Mouse (Mus musculus) skeletal muscle tissue, adult 2 months (tissue): ENCODE measurements around the gene Fancd2os.

ENCODE experiments used
- DNase-seq: peaks from one replicate; pipeline ENCODE4 v3.0.0-alpha.2; 2012; ENCODE audit warnings: low read depth, low spot score

The Fancd2os gene

GRCm38 (mm10) chr6:113600543-113601139 lies at the start of gene Fancd2os:
Gene Fancd2os, minus strand, starts transcription at chr6:113600715.
- no peak for DNase-seq

- no peak for DNase-seq
Observed at GRCm38 (mm10) chr6:113650197-113650640, 49.7 kb upstream of the Fancd2os start.

DNA sequence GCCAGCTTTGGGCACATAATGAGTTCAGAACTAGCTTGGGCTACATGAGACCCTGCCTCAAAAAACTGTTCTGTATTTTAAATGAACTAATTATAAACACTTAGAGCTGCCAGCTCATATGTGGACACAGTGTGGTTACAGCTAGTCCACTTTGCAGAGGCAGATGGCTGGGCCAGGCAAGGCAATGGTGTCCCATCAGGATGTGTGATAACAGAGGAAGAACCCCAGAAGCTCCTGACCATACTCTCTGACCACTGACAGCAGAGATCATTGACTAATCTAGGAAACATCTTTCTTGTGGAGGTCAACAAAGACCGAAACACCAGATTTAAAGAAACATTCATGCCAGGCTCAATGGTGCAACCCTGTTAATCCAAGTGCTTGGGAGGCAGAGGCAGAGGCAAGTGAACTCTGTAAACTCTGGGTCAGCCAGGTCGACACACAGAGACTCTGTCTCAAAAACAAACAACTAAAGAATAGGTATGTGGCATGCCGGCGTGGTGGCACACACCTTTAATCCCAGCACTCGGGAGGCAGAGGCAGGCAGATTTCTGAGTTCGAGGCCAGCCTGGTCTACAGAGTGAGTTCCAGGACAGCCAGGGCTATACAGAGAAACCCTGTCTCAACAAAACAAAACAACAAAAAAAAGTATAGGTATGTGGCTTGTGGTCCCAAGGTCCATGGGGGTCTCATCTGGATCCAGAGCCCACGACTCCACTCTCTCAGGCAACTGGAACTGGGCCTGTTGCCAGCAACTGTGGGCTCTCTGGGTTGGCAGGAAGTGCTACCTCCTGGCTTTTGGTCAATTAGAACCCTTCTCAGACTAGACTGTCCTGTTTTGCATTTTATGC lies 49.1 kb upstream of the Fancd2os start:
- DNase-seq = no peak

DNA sequence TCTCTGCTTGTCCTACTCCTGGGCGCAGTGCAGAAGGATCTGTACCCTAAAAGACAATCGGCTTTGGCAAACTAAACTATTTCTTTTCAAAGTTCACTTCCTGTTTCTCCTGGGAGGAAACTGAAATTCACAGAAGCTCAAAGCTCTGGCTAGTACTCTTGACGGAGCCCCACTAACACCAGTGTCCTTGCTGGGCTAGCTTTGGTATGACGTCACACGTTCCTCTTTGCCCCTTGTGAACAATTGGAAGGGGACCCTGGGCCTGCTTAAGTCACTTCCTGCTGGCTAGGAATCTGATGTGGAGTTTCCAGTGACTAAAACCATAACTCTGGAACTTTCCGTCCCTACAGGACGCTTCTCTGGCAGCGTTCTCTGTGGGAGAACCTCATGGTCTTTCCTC lies 44.3 kb upstream of the Fancd2os start:
- DNase-seq = peak; percentile 74

- DNase-seq = no peak
Observed at GRCm38 (mm10) chr6:113643967-113644366, 43.5 kb upstream of the Fancd2os start.

DNA sequence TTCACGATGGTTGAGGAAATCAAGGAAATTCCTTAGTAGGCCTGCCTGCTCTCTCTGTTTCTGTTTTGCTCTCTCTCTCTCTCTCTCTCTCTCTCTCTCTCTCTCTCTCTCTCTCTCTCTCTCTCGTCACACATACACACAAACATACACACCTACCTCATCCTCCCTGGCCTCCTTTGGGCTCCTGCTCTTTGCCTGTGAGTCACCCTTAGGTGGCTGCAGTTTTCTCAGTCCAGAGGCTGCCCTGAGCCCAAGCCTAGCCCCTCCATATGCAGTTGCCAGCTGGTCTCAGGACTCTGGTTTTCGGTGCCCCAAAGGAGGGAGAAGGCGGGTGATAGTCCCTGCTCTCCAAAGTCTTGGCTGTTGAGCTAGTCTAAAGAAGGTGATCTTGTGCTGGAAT lies 42.5 kb upstream of the Fancd2os start:
- DNase-seq = no peak

DNA sequence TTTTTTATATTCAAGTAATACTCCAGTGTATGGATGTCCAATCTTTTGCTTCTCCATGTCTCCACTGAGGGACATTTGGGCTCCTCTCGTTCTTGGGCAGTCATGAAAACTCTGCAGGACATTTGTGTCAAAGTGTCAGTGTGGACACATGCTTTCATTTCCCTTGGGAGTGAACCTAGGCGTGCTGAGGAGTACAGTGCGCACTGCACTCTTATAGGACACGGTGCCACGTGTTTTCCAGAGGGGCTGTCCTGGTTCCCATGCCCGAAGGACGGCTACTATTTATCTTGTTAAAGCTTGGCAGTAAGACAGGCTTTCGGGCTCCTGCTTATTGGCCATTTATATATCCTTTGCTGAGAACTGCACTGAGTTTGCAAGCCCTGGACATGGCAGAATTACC lies 42.1 kb upstream of the Fancd2os start:
- no peak for DNase-seq

DNA sequence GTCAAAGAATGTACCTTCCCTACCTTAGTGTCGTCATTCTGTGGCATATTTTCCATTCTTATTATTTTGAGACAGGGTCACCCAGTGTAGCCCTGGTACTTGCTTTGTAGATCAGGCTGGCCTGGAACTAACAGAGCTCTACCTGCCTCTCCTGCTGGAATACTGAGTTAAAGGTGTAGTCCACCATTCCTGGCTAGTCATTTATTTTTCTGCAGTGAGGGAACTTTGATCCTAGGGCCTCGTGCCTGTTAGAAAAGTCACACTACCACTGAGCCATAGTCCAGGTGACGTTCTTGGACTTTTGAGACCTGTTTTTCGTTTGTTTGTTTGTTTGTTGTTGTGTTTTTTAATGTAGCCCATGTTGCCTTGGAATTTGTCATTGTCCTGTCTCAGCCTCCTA lies 38.7 kb upstream of the Fancd2os start:
- DNase-seq = no peak

DNA sequence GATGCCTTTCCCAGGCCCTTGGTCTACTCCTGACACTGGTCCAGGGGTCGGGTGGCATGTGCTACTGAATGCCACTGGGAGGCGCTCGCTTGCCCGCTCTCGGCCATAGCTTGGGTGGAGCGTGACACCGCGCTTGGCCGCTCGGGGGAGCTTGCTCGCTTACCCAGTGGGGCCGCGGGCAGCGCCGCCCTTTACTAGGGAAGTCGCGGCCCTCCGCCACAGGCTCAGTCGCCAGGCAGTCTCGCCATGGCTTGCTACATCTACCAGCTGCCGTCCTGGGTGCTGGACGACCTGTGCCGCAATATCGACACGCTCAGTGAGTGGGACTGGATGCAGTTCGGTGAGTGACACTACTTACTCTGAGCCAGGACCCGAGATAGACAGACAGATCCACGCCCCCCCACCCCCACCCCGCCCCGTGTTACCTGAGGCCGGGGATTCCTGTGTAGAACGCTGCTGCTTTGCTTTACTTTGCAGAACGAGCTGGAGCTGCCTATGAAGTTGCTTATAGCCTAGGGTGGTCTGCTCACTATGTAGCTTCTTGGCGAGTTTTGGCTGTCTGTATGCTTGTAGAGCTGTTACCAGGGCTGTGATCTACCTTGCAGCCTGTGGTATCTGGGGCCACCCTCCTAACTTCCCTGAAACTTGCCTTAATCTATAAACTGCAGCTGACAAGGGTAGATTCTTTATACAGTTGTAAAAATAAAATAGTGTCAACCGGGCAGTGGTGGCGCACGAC lies 38.0 kb upstream of the Fancd2os start, which contains the start of gene Irak2:
Irak2 (plus strand) TSS at position 166 of the 739 bp plus-strand sequence.
- peak; percentile 91 for DNase-seq

- DNase-seq = no peak
Observed at GRCm38 (mm10) chr6:113632863-113633262, 32.3 kb upstream of the Fancd2os start.

GRCm38 (mm10) chr6:113630322-113630721 lies 29.8 kb upstream of the Fancd2os start:
- DNase-seq = no peak

- DNase-seq = no peak
Observed at GRCm38 (mm10) chr6:113624989-113625770, 24.7 kb upstream of the Fancd2os start.

DNA sequence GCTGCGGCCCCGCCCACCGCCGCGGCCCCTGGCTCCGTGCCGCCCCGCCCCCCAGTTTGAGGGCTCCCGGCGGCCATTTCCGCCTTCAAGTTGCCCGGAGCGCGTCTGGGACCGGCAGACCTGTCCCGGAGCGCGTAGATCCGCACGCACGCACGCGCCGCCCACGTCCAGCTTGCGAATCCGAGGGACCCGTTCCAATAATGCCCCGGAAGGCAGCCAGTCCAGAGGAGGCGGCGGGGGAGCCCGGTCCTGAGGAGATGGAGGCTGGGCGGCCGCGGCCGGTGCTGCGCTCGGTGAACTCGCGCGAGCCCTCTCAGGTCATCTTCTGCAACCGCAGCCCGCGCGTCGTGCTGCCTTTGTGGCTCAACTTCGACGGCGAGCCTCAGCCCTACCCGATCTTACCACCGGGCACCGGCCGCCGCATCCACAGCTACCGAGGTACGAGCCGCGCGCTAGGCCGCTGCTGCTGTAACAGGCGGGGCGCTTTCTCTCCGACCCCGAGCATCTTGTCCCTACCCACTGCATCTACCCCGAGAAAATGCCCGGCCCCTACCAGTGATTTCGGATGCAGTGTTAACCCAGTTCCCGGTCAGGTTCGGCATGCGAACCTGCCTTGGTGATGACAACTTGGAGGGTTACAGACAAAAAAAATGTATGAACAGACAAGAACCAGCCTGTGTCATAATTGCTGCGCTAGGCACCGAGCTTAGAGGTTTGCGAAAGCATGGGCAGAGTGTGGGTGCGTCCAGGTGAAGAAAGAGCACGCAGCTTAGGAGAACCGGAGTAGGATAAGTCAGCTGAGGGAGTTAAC lies 23.6 kb upstream of the Fancd2os start, which contains the start of gene Vhl:
Vhl (plus strand) TSS at position 19 of the 811 bp plus-strand sequence.
- DNase-seq = peak; percentile 88

DNA sequence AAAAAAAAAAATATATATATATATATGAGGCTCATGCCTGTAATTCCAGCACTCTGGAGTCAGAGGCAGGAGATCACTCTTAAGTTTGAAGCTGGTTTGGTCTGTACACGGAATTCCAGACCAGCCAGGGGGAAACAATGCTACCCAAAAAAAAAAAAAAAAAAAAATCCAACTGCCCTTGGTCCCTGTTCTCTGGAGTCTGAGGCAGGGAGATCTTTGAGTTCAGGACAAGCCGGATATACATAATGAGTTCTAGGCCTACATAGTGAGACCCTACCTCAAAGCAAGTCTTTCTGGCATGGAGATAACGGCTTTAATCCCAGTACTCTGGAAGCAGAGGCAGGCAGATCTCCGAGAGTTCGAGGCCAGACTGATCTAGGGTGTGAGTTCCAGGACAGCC lies 22.9 kb upstream of the Fancd2os start:
- no peak for DNase-seq

GRCm38 (mm10) chr6:113615489-113615888 lies 15.0 kb upstream of the Fancd2os start:
- DNase-seq = no peak

DNA sequence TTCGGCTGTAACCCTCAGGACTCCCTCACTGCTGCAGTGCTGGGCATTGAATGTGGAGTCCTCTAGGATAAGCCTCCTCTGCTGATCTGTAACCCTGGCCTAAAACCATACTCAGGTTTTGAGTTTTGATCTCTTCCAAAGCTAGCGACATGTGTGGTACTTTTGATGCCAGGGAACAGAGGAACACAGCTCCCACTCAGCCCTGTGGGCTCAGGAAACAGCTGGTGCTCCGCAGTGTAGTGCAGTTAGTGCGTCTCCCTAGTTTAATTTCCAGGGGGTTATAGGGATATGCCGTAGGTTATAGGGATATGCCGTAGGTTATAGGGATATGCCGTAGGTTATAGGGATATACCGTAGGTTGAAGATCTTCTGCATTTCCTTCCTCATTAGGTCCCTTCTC lies 14.5 kb upstream of the Fancd2os start:
- DNase-seq = no peak

GRCm38 (mm10) chr6:113614152-113614551 lies 13.6 kb upstream of the Fancd2os start:
- no peak for DNase-seq

- no peak for DNase-seq
Observed at GRCm38 (mm10) chr6:113612258-113612969, 11.9 kb upstream of the Fancd2os start.

GRCm38 (mm10) chr6:113609293-113609692 lies 8.8 kb upstream of the Fancd2os start:
- no peak for DNase-seq

DNA sequence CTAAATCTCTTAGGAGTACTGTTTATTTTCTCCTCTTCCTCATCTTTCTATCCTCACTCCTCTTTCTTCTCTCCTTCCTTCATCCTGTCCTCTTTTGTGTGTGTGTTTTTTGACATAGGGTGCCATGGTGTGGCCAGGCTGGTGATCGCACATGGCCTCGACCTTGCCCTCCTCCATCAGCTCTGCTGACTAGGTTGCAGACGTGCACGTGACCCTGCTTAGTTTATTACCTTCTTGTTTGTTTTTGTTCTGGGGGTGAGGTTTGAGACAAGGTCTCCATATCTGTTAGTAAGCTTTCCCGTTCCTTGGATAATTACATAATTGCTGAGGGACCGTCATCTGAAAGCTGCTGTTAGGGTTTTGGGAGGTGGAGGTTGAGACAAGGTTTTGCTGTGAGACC lies 8.4 kb upstream of the Fancd2os start:
- no peak for DNase-seq
